Mouse (Mus musculus): ENCODE results near the gene Mcf2l. TPM values are rescaled to one million over a fixed set of nuclear protein-coding genes. Genes with fewer than 3 reads are reported as not detected.
A peak's percentile ranks its signal among the peaks of the same experiment; 100 is the strongest.

The Mcf2l gene
- total RNA-seq, 1 experiment, result 16.0 TPM

DNA sequence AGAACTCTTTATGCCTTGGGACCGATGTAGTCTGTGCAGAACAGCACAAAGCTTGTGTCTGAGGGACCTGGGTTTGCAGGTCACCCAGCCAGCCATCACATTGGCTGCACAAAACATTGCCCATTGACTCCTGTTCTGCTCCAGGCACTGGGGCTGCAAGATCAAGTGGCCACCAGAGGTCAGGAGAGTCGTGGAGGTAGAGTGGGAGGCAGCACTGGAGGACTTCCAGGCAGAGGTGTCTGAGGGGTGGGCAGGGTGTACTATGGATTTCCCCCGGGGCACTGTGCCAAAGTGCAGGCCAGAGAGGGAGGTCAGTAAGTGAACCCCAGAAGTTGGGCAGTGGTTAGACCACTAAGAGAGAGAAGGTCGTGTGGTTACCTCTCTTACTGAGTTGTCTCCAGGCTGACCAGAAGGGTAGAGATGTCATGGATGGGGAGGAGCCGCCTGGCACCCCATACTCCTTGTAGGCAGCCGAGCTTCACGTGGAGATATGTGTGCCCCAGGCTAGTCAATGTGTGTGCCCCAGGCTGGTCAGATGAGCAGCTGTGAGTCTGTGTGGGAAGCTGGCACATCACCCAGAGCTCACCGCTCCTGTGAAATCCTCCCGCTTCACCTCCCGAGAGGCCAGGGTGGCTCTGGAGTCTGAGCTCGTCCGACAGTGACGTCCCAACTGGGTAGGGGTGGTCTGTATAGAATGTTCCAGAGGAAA lies 115.3 kb downstream of the Mcf2l start:
- H3K4me3 ChIP-seq (ENCODE audit: insufficient read depth in 1 of 2, low read depth in 1 of 2, low read length in 2 of 2, poor library complexity in 1 of 2, severe bottlenecking in 1 of 2), result no peak overlapping the region
- H3K27ac ChIP-seq (ENCODE audit: insufficient read depth, low read depth, low read length, poor library complexity, severe bottlenecking), result no peak overlapping the region
- peaks cover 0 to 3% of the 10 kb centered on the region in 2 experiments; a peak in 1 of 4 replicates for H3K4me1 ChIP-seq (ENCODE audit: control insufficient read depth in 2 of 2, insufficient read depth in 2 of 2, low read length in 2 of 2, poor library complexity in 1 of 2)
- TF ChIP-seq HCFC1 (IDR thresholded peaks at IDR 0.05; ENCODE audit: borderline replicate concordance, insufficient read depth, low read length) (no peak), MAFK (IDR thresholded peaks at IDR 0.05; ENCODE audit: insufficient read depth, low read depth, low read length) (no peak), ZC3H11A (IDR thresholded peaks at IDR 0.05; ENCODE audit: borderline replicate concordance, low read depth, low read length) (peak; percentile 11; the same call in 1 of the 2 replicates), CHD2 (IDR thresholded peaks at IDR 0.05; ENCODE audit: low read depth, low read length) (no peak), ZNF384 (IDR thresholded peaks at IDR 0.05; ENCODE audit: low read depth, low read length) (no peak)
- no peaks in the 10 kb centered on the region; the same call in 1 of the 2 replicates for H3K36me3 ChIP-seq (ENCODE audit: control insufficient read depth, insufficient read depth, low read length, poor library complexity, severe bottlenecking)
- H3K9ac ChIP-seq (ENCODE audit: insufficient read depth, low read depth, low read length, poor library complexity, severe bottlenecking), result no peak overlapping the region
- DNase-seq (ENCODE audit: low read depth, low spot score), result no peak
- no peaks in the 10 kb centered on the region for H3K9me3 ChIP-seq (ENCODE audit: control insufficient read depth, insufficient read depth, low read depth, low read length)
- in situ Hi-C loops (cut with MboI; ENCODE audit: low sequenced_read_pairs in 2 of 2, unreplicated experiment in 2 of 2), result loop anchor here in 1 of 2 experiments (25.0 kb wide), 1 partner anchor 273 kb away; the partner anchor contains the start of gene Adprhl1

GRCm38 (mm10) chr8:12991411-12991810 lies 117.8 kb downstream of the Mcf2l start:
- peaks cover 0 to 3% of the 10 kb centered on the region in 2 experiments; a peak in 1 of 4 replicates for H3K4me1 ChIP-seq (ENCODE audit: control insufficient read depth in 2 of 2, insufficient read depth in 2 of 2, low read length in 2 of 2, poor library complexity in 1 of 2)
- no peak overlapping the region for H3K9ac ChIP-seq (ENCODE audit: insufficient read depth, low read depth, low read length, poor library complexity, severe bottlenecking)
- H3K9me3 ChIP-seq (ENCODE audit: control insufficient read depth, insufficient read depth, low read depth, low read length), result no peaks in the 10 kb centered on the region
- no peak overlapping the region for H3K27ac ChIP-seq (ENCODE audit: insufficient read depth, low read depth, low read length, poor library complexity, severe bottlenecking)
- H3K4me3 ChIP-seq (ENCODE audit: insufficient read depth in 1 of 2, low read depth in 1 of 2, low read length in 2 of 2, poor library complexity in 1 of 2, severe bottlenecking in 1 of 2), result no peak overlapping the region
- DNase-seq (ENCODE audit: low read depth, low spot score), result no peak
- in situ Hi-C loops (cut with MboI; ENCODE audit: low sequenced_read_pairs in 2 of 2, unreplicated experiment in 2 of 2), result loop anchor here in 1 of 2 experiments (25.0 kb wide), 1 partner anchor 271 kb away; the partner anchor contains the start of gene Adprhl1
- H3K36me3 ChIP-seq (ENCODE audit: control insufficient read depth, insufficient read depth, low read length, poor library complexity, severe bottlenecking), result no peaks in the 10 kb centered on the region; the same call in 1 of the 2 replicates
- TF ChIP-seq MAFK (IDR thresholded peaks at IDR 0.05; ENCODE audit: insufficient read depth, low read depth, low read length) (no peak), ZC3H11A (IDR thresholded peaks at IDR 0.05; ENCODE audit: borderline replicate concordance, low read depth, low read length) (no peak), CHD2 (IDR thresholded peaks at IDR 0.05; ENCODE audit: low read depth, low read length) (no peak), HCFC1 (IDR thresholded peaks at IDR 0.05; ENCODE audit: borderline replicate concordance, insufficient read depth, low read length) (no peak), ZNF384 (IDR thresholded peaks at IDR 0.05; ENCODE audit: low read depth, low read length) (no peak)

- Histone ChIP-seq H3K4me3 (ENCODE audit: insufficient read depth in 1 of 2, low read depth in 1 of 2, low read length in 2 of 2, poor library complexity in 1 of 2, severe bottlenecking in 1 of 2) (no peak overlapping the region), H3K36me3 (ENCODE audit: control insufficient read depth, insufficient read depth, low read length, poor library complexity, severe bottlenecking) (no peaks in the 10 kb centered on the region; the same call in 1 of the 2 replicates), H3K27ac (ENCODE audit: insufficient read depth, low read depth, low read length, poor library complexity, severe bottlenecking) (no peak overlapping the region), H3K9me3 (ENCODE audit: control insufficient read depth, insufficient read depth, low read depth, low read length) (no peaks in the 10 kb centered on the region), H3K4me1 (ENCODE audit: control insufficient read depth in 2 of 2, insufficient read depth in 2 of 2, low read length in 2 of 2, poor library complexity in 1 of 2) (peaks cover 0 to 1% of the 10 kb centered on the region in 2 experiments; a peak in 1 of 4 replicates), H3K9ac (ENCODE audit: insufficient read depth, low read depth, low read length, poor library complexity, severe bottlenecking) (no peak overlapping the region)
- DNase-seq (ENCODE audit: low read depth, low spot score), result no peak
- TF ChIP-seq ZC3H11A (IDR thresholded peaks at IDR 0.05; ENCODE audit: borderline replicate concordance, low read depth, low read length) (no peak), HCFC1 (IDR thresholded peaks at IDR 0.05; ENCODE audit: borderline replicate concordance, insufficient read depth, low read length) (no peak), CHD2 (IDR thresholded peaks at IDR 0.05; ENCODE audit: low read depth, low read length) (no peak), ZNF384 (IDR thresholded peaks at IDR 0.05; ENCODE audit: low read depth, low read length) (no peak), MAFK (IDR thresholded peaks at IDR 0.05; ENCODE audit: insufficient read depth, low read depth, low read length) (no peak)
- in situ Hi-C loops (cut with MboI; ENCODE audit: low sequenced_read_pairs in 2 of 2, unreplicated experiment in 2 of 2), result loop anchor here in 1 of 2 experiments (25.0 kb wide), 1 partner anchor 268 kb away; the partner anchor contains the start of gene Adprhl1
Observed at GRCm38 (mm10) chr8:12994468-12994867, 120.9 kb downstream of the Mcf2l start.

- TF ChIP-seq CHD2 (IDR thresholded peaks at IDR 0.05; ENCODE audit: low read depth, low read length), result no peak
- TF ChIP-seq MAFK (IDR thresholded peaks at IDR 0.05; ENCODE audit: insufficient read depth, low read depth, low read length), result no peak
- TF ChIP-seq ZNF384 (IDR thresholded peaks at IDR 0.05; ENCODE audit: low read depth, low read length), result no peak
- TF ChIP-seq ZC3H11A (IDR thresholded peaks at IDR 0.05; ENCODE audit: borderline replicate concordance, low read depth, low read length), result no peak
- TF ChIP-seq HCFC1 (IDR thresholded peaks at IDR 0.05; ENCODE audit: borderline replicate concordance, insufficient read depth, low read length), result no peak
- Histone ChIP-seq H3K9ac (ENCODE audit: insufficient read depth, low read depth, low read length, poor library complexity, severe bottlenecking) (no peak overlapping the region), H3K27ac (ENCODE audit: insufficient read depth, low read depth, low read length, poor library complexity, severe bottlenecking) (no peak overlapping the region), H3K4me1 (ENCODE audit: control insufficient read depth in 2 of 2, insufficient read depth in 2 of 2, low read length in 2 of 2, poor library complexity in 1 of 2) (peaks cover 0 to 1% of the 10 kb centered on the region in 2 experiments; a peak in 1 of 4 replicates), H3K36me3 (ENCODE audit: control insufficient read depth, insufficient read depth, low read length, poor library complexity, severe bottlenecking) (peaks cover 3% of the 10 kb centered on the region; the same call in 1 of the 2 replicates), H3K9me3 (ENCODE audit: control insufficient read depth, insufficient read depth, low read depth, low read length) (no peaks in the 10 kb centered on the region), H3K4me3 (ENCODE audit: insufficient read depth in 1 of 2, low read depth in 1 of 2, low read length in 2 of 2, poor library complexity in 1 of 2, severe bottlenecking in 1 of 2) (no peak overlapping the region)
- no peak for DNase-seq (ENCODE audit: low read depth, low spot score)
- in situ Hi-C loops (cut with MboI; ENCODE audit: low sequenced_read_pairs in 2 of 2, unreplicated experiment in 2 of 2), result loop anchor here in 1 of 2 experiments (25.0 kb wide), 1 partner anchor 267 kb away; the partner anchor contains the start of gene Adprhl1
Observed at GRCm38 (mm10) chr8:12995481-12995880, 121.9 kb downstream of the Mcf2l start.
